In the genomic region with DNA sequence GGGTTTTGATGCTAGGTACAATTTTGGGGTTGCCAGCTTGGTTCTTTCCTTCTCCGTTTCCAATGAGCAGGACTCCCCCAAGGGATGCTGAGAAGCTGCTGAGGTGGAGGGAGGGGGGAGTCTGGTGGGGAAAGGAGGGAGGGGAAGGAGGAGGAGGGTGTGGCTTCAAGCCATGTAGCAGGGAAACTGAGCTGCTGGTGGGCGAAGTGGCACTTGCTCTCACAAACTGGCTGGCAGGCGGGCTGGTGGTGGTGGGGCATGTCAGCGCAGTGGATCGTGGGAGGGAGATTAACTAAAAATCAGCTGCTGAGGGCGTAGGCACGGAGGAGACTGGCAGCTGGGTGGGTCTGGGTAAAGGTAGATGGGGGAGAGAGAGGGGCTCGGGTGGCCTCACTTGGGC, we compare ENCODE assay signal across 18 mouse cellular contexts.
A peak's percentile ranks its signal among the peaks of the same experiment; 100 is the strongest.
DNase-seq lines count a peak whose midpoint lies in the region; ATAC-seq lines count a peak whose summit lies in the region.
"Had no signal": no experiment of that assay in that cellular context is flagged by ENCODE, and none has a peak within 500 bp of the region (broad histone marks: within the 10 kb centered on the region; RNA-seq: fewer than 3 reads in every experiment).

No protein-coding gene starts in this region.

- H3K9ac ChIP-seq in embryonic facial prominence, embryonic 13.5 days, result 0 out of 2 replicates have a peak overlapping the region, but pooled peaks have one; percentile 36
- H3K9ac ChIP-seq in heart, embryonic 11.5 days (ENCODE audit: low read depth, low read length), result no peak overlapping the region
- H3K9ac ChIP-seq: liver, embryonic 14.5 days; midbrain, embryonic 13.5 days had no signal

- H3K4me2 ChIP-seq in embryonic facial prominence, embryonic 13.5 days, result no peak overlapping the region
- H3K4me2 ChIP-seq in heart, embryonic 11.5 days, result no peak overlapping the region
- H3K4me2 ChIP-seq: midbrain, embryonic 13.5 days had no signal

- H3K27me3 ChIP-seq in embryonic facial prominence, embryonic 13.5 days, result no peaks in the 10 kb centered on the region
- H3K27me3 ChIP-seq in embryonic facial prominence, embryonic 10.5 days (replicated peaks; ENCODE audit: low read depth, poor library complexity, severe bottlenecking), result no peaks in the 10 kb centered on the region
- H3K27me3 ChIP-seq in heart, embryonic 11.5 days (ENCODE audit: control insufficient read depth, insufficient read depth, low read length), result no peaks in the 10 kb centered on the region
- H3K27me3 ChIP-seq: midbrain, embryonic 13.5 days had no signal

- H3K36me3 ChIP-seq in embryonic facial prominence, embryonic 13.5 days, result no peaks in the 10 kb centered on the region
- no peaks in the 10 kb centered on the region for H3K36me3 ChIP-seq in embryonic facial prominence, embryonic 10.5 days (replicated peaks)
- no peaks in the 10 kb centered on the region for H3K36me3 ChIP-seq in heart, embryonic 11.5 days (ENCODE audit: control insufficient read depth, insufficient read depth, low read length)
- H3K36me3 ChIP-seq: G1E had no signal

- ATAC-seq in embryonic facial prominence, embryonic 13.5 days (ENCODE audit: insufficient number of reproducible peaks, insufficient read depth, low FRiP score, low TSS enrichment, low read depth), result no peak
- no peak for ATAC-seq in heart, embryonic 11.5 days (replicated peaks; ENCODE audit: insufficient number of reproducible peaks, low FRiP score, low TSS enrichment)
- ATAC-seq: CD4-positive, CD25-positive, alpha-beta regulatory T cell, adult 4 months; hindbrain, embryonic 16.5 days; lung, postnatal 0 days; midbrain, embryonic 13.5 days had no signal

- peaks cover 8% of the 10 kb centered on the region for H3K4me1 ChIP-seq in embryonic facial prominence, embryonic 13.5 days
- H3K4me1 ChIP-seq in embryonic facial prominence, embryonic 10.5 days, result 0 out of 2 replicates have a peak, but pooled peaks cover 3% of the 10 kb centered on the region
- no peaks in the 10 kb centered on the region for H3K4me1 ChIP-seq in heart, embryonic 11.5 days (ENCODE audit: control insufficient read depth, insufficient read depth, low read length)
- H3K4me1 ChIP-seq: midbrain, embryonic 13.5 days had no signal

- no peak for DNase-seq in embryonic facial prominence, embryonic 10.5 days (ENCODE audit: low spot score)
- peak; percentile 75 to 79 for DNase-seq in frontal cortex, postnatal 36 days (ENCODE audit: low spot score in 2 of 2)
- peak; percentile 65 to 71 for DNase-seq in left cerebral cortex, adult 9 months (ENCODE audit: low spot score in 2 of 2)
- DNase-seq in right cerebral cortex, postnatal 14 days, result peak; percentile 67
- no peak for DNase-seq in thymus, postnatal 14 days
- no peak for DNase-seq in c-Kit-positive CD71-positive TER-119-positive erythroid progenitor cells, embryonic 14.5 days (ENCODE audit: low spot score)
- DNase-seq: heart, postnatal 4 days; kidney, adult 11 months; kidney, postnatal 14 days; thymus, postnatal 4 days had no signal

- no peak overlapping the region; the same call in 1 of the 2 replicates for H3K27ac ChIP-seq in embryonic facial prominence, embryonic 13.5 days
- H3K27ac ChIP-seq in embryonic facial prominence, embryonic 10.5 days (replicated peaks), result no peak overlapping the region
- H3K27ac ChIP-seq in heart, embryonic 11.5 days (ENCODE audit: low read depth, low read length), result no peak overlapping the region
- H3K27ac ChIP-seq: liver, embryonic 14.5 days; midbrain, embryonic 13.5 days had no signal

- 44% methylated on average over 8 of the region's 8 CpGs for WGBS in embryonic facial prominence, embryonic 13.5 days
- 77% methylated on average over 8 of the region's 8 CpGs for WGBS in embryonic facial prominence, embryonic 10.5 days
- WGBS in heart, embryonic 11.5 days (ENCODE audit: insufficient replicate concordance), result 71% methylated on average over 8 of the region's 8 CpGs

- H3K4me3 ChIP-seq in embryonic facial prominence, embryonic 13.5 days, result no peak overlapping the region
- H3K4me3 ChIP-seq in embryonic facial prominence, embryonic 10.5 days, result no peak overlapping the region
- H3K4me3 ChIP-seq in heart, embryonic 11.5 days (ENCODE audit: low read depth, low read length), result no peak overlapping the region
- H3K4me3 ChIP-seq: midbrain, embryonic 13.5 days had no signal

- no peaks in the 10 kb centered on the region for H3K9me3 ChIP-seq in embryonic facial prominence, embryonic 13.5 days
- no peaks in the 10 kb centered on the region for H3K9me3 ChIP-seq in embryonic facial prominence, embryonic 10.5 days
- H3K9me3 ChIP-seq in heart, embryonic 11.5 days (replicated peaks; ENCODE audit: control insufficient read depth, low read length), result no peaks in the 10 kb centered on the region
- H3K9me3 ChIP-seq: midbrain, embryonic 13.5 days had no signal

Comparison
In these comparisons a context has a peak if more than half of its experiments do, and no peak if none do; other contexts are left out.
1. DNase-seq: peak in frontal cortex, postnatal 36 days (2 of 2), left cerebral cortex, adult 9 months (2 of 2) and right cerebral cortex, postnatal 14 days (single experiment); none in embryonic facial prominence, embryonic 10.5 days (single experiment), thymus, postnatal 14 days (single experiment) and c-Kit-positive CD71-positive TER-119-positive erythroid progenitor cells, embryonic 14.5 days (single experiment).